Mouse (Mus musculus) gastrocnemius, postnatal 10 days (tissue): ENCODE measurements around the gene Slc44a3. TPM values are rescaled to one million over a fixed set of nuclear protein-coding genes. Genes with fewer than 3 reads are reported as not detected.

Experiments used
- DNase-seq: peaks from one replicate; pipeline ENCODE4 v3.0.0; 2021; ENCODE audit warnings: mixed read lengths
- total RNA-seq, 2 experiments: library from RNA; stranded (reverse); gene quantifications; 2 replicates each; pipeline ENCODE4 v1.2.3; 2021

Slc44a3 gene
- total RNA-seq, 2 experiments from 2014 or later = 0.18 to 0.33 TPM

GRCm38 (mm10) chr3:121426621-121427519 lies 105.3 kb downstream of the Slc44a3 start:
- peak; percentile 79 for DNase-seq

GRCm38 (mm10) chr3:121425861-121426620 lies 106.2 kb downstream of the Slc44a3 start, which contains the start of gene Cnn3:
Gene Cnn3 (plus strand): TSS chr3:121426497.
- DNase-seq = peak; percentile 93

GRCm38 (mm10) chr3:121422405-121422804 lies 109.8 kb downstream of the Slc44a3 start:
- DNase-seq = no peak

GRCm38 (mm10) chr3:121418850-121419435 lies 113.3 kb downstream of the Slc44a3 start:
- DNase-seq = no peak

DNA sequence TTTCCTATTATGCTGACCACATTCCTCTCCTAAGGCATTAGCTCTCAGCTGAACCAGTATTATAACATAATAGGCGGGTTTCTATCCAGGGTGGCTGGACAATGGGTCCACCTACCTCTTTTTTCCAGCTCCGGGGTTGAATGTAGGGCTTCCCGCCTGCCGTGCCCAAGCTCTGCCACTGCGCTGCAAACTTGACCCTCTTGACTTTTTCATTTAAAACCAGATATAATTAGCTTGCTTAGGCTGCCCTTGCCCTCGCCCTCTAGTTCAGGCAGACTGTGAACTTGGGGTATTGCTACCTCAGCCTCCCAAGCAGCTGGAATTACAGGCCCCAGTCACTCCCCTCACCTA lies 114.0 kb downstream of the Slc44a3 start:
- DNase-seq = no peak

DNA sequence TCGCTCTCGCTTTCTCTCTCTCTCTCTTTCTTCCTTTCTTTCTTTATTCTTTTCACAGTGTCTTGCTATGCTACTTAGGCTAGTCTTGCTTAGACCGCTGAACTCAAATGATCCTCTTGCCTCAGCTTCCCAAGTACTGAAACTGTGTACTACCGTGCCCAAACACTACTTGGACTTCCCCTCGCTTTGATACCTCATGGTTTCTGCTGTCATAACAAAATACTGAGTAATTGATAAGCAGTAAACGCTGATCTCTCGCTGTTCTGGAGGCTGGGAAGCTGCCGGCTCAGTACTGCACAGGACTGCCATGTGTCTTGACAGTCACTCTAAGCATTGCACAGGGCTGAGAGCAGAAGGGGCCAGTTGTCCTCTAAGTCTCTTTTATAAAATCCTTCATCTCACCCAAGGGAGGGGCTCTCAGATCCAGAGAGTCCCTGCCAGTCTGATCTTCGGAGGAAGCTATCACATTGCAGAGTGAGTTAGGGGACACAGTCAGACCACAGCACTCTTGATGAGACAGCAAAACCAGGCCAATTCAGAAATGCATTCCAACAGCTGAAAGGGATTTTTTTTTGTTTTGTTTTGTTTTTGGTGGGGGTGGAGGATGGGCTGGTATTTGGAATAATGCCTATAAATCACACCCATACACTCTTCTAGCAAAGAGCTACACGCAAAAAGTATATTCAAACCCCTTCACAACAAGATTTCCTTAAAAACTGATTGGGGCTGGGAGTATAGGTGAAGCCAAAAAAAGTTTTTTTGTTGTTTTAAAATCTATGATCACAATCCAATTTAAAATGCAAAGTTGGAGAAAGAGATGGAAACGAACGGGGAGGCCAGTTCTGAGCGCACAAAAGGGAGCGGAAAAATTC lies 114.6 kb downstream of the Slc44a3 start:
- DNase-seq = no peak

- no peak for DNase-seq
These were observed 115.7 kb downstream of the Slc44a3 start for GRCm38 (mm10) chr3:121416171-121417154.

GRCm38 (mm10) chr3:121411450-121411849 lies 120.8 kb downstream of the Slc44a3 start:
- no peak for DNase-seq

Other genes with a start within 250 kb of the Slc44a3 start
- gene Tmem56, start 249.3 kb downstream of the Slc44a3 start, total RNA-seq = 1 to 10 TPM; 5.7 to 6.4 TPM
- gene Alg14, start 240.6 kb downstream of the Slc44a3 start, total RNA-seq = 10 to 100 TPM; 11.0 to 12.1 TPM
- gene Cnn3, start 105.9 kb downstream of the Slc44a3 start, total RNA-seq = 100 to 1,000 TPM in 1 of 2 experiments, 10 to 100 TPM in 1; 96.7 to 113 TPM
- not detected for gene 4930432M17Rik, start 138.4 kb upstream of the Slc44a3 start, total RNA-seq
- 1 to 10 TPM; 6.0 to 6.7 TPM for gene F3, start 191.1 kb upstream of the Slc44a3 start, total RNA-seq